In genomic region chr16:31211503-31211902, GRCm38 (mm10) we compare ENCODE assay signal across 19 mouse cellular contexts. TPM values are rescaled to one million over a fixed set of nuclear protein-coding genes. Genes with fewer than 3 reads are reported as not detected.
DNase-seq lines count a peak whose midpoint lies in the region; TF ChIP-seq lines count a peak whose summit lies in the region.
"Had no signal": no experiment of that assay in that cellular context is flagged by ENCODE, and none has a peak within 500 bp of the region (broad histone marks: within the 10 kb centered on the region; RNA-seq: fewer than 3 reads in every experiment).

No protein-coding gene starts in this region.

- 62% methylated on average over 9 of the region's 9 CpGs for WGBS in cerebellum, adult 2 months
- WGBS in embryonic facial prominence, embryonic 10.5 days, result 82% methylated on average over 9 of the region's 9 CpGs

- H3K9me3 ChIP-seq in embryonic facial prominence, embryonic 10.5 days, result peaks cover 6% of the 10 kb centered on the region; the same call in 1 of the 2 replicates
- H3K9me3 ChIP-seq: forebrain, embryonic 15.5 days; heart, embryonic 15.5 days had no signal

- H3K27ac ChIP-seq in cerebellum, adult 2 months (ENCODE audit: insufficient read depth, low read length), result no peak overlapping the region
- no peak overlapping the region for H3K27ac ChIP-seq in embryonic facial prominence, embryonic 10.5 days (replicated peaks)
- H3K27ac ChIP-seq: embryonic facial prominence, embryonic 12.5 days; forebrain, embryonic 15.5 days; heart, embryonic 15.5 days; liver, embryonic 12.5 days; macrophage had no signal

- TF ChIP-seq POLR2A in cerebellum, adult 2 months (IDR thresholded peaks at IDR 0.05; ENCODE audit: borderline replicate concordance, insufficient read depth, low read length), result no peak

- H3K36me3 ChIP-seq in embryonic facial prominence, embryonic 10.5 days (replicated peaks), result no peaks in the 10 kb centered on the region
- H3K36me3 ChIP-seq: embryonic facial prominence, embryonic 12.5 days; forebrain, embryonic 15.5 days; heart, embryonic 15.5 days; liver, embryonic 12.5 days had no signal

- H3K4me1 ChIP-seq in cerebellum, adult 2 months (ENCODE audit: control insufficient read depth, insufficient read depth, low read length), result no peaks in the 10 kb centered on the region
- peaks cover 6% of the 10 kb centered on the region; the same call in 1 of the 2 replicates for H3K4me1 ChIP-seq in embryonic facial prominence, embryonic 10.5 days
- H3K4me1 ChIP-seq: embryonic facial prominence, embryonic 12.5 days had no signal

- DNase-seq in kidney, postnatal 10 days, result peak; percentile 2
- DNase-seq in kidney, postnatal 4 days, result no peak
- DNase-seq in thymus, postnatal 4 days, result peak; percentile 1
- DNase-seq in thymus, postnatal 36 days, result no peak
- DNase-seq in lung, postnatal 10 days, result peak; percentile 57
- no peak for DNase-seq in cerebellum, adult 2 months
- DNase-seq in embryonic facial prominence, embryonic 10.5 days (ENCODE audit: low spot score), result no peak
- DNase-seq in frontal cortex, postnatal 36 days (ENCODE audit: low spot score in 2 of 2), result no peak
- DNase-seq: cerebellum, adult 9-10 months; gastrocnemius, postnatal 25 days; kidney, adult 18-20 months; kidney, postnatal 25 days; right cerebral cortex, postnatal 14 days had no signal

- TF ChIP-seq CTCF in cerebellum, adult 2 months (IDR thresholded peaks at IDR 0.05; ENCODE audit: borderline replicate concordance, insufficient read depth, low read depth, low read length), result no peak

- H3K27me3 ChIP-seq in cerebellum, adult 2 months (ENCODE audit: control insufficient read depth, insufficient read depth, low read length), result no peaks in the 10 kb centered on the region; the same call in 1 of the 2 replicates
- H3K27me3 ChIP-seq in embryonic facial prominence, embryonic 10.5 days (replicated peaks; ENCODE audit: low read depth, poor library complexity, severe bottlenecking), result no peaks in the 10 kb centered on the region
- H3K27me3 ChIP-seq: embryonic facial prominence, embryonic 12.5 days; forebrain, embryonic 15.5 days; heart, embryonic 15.5 days had no signal

- H3K4me3 ChIP-seq in cerebellum, adult 2 months (replicated peaks; ENCODE audit: insufficient read depth, low read depth, low read length), result no peak overlapping the region
- H3K4me3 ChIP-seq in embryonic facial prominence, embryonic 10.5 days, result no peak overlapping the region
- H3K4me3 ChIP-seq: embryonic facial prominence, embryonic 12.5 days; erythroblast, embryonic 14.5 days; forebrain, embryonic 15.5 days; heart, embryonic 15.5 days; liver, embryonic 12.5 days had no signal

RNA-seq across cellular contexts. Expression of gene Acap2, which starts 10.5 kb away (rescaled TPM):
- polyA plus RNA-seq in cerebellum, adult 2 months (2012; rRNA removed), result 36.9 and 38.9 TPM in 2 replicates
- 18.8 and 19.0 TPM in 2 replicates for polyA plus RNA-seq in embryonic facial prominence, embryonic 10.5 days (2016; fragmentation: Nextera tagmentation; extraction: Ambion mirVana)

Comparison
In these comparisons a context has a peak if more than half of its experiments do, and no peak if none do; other contexts are left out.
1. DNase-seq: peak in kidney, postnatal 10 days (single experiment), thymus, postnatal 4 days (single experiment) and lung, postnatal 10 days (single experiment); none in kidney, postnatal 4 days (0 of 2), thymus, postnatal 36 days (0 of 2), cerebellum, adult 2 months (0 of 2), embryonic facial prominence, embryonic 10.5 days (single experiment) and frontal cortex, postnatal 36 days (0 of 2).